Mouse (Mus musculus): ENCODE results near the gene Coa7. TPM values are rescaled to one million over a fixed set of nuclear protein-coding genes. Genes with fewer than 3 reads are reported as not detected.

Coa7 gene
- polyA plus RNA-seq, 1 experiment: 18.8 TPM

GRCm38 (mm10) chr4:108387106-108387505 is 59.2 kb downstream of the Coa7 start:
- DNase-seq (ENCODE audit: low read depth): peak; percentile 38

GRCm38 (mm10) chr4:108387681-108388253 is 59.8 kb downstream of the Coa7 start:
- TF ChIP-seq CTCF (IDR thresholded peaks at IDR 0.05; ENCODE audit: borderline replicate concordance, extremely low read depth, insufficient read depth, insufficient read length) (0 out of 2 replicates have a peak, but pooled peaks have one; percentile 7), POLR2A (IDR thresholded peaks at IDR 0.05; ENCODE audit: borderline replicate concordance, extremely low read depth, insufficient read depth, insufficient read length, poor library complexity, severe bottlenecking) (peak; percentile 33; the same call in 1 of the 2 replicates)

More at GRCm38 (mm10) chr4:108387106-108387505, 59.2 kb downstream of the Coa7 start:
- no peak for TF ChIP-seq POLR2A (IDR thresholded peaks at IDR 0.05; ENCODE audit: borderline replicate concordance, extremely low read depth, insufficient read depth, insufficient read length, poor library complexity, severe bottlenecking)
- TF ChIP-seq CTCF (IDR thresholded peaks at IDR 0.05; ENCODE audit: borderline replicate concordance, extremely low read depth, insufficient read depth, insufficient read length): no peak

GRCm38 (mm10) chr4:108388741-108389140 is 60.8 kb downstream of the Coa7 start:
- peak; percentile 53 for DNase-seq (ENCODE audit: low read depth)
- TF ChIP-seq CTCF (IDR thresholded peaks at IDR 0.05; ENCODE audit: borderline replicate concordance, extremely low read depth, insufficient read depth, insufficient read length) (no peak), POLR2A (IDR thresholded peaks at IDR 0.05; ENCODE audit: borderline replicate concordance, extremely low read depth, insufficient read depth, insufficient read length, poor library complexity, severe bottlenecking) (no peak)

More at GRCm38 (mm10) chr4:108387681-108388253, 59.8 kb downstream of the Coa7 start:
- DNase-seq (ENCODE audit: low read depth): peak; percentile 91

GRCm38 (mm10) chr4:108391124-108391523 is 63.2 kb downstream of the Coa7 start:
- DNase-seq (ENCODE audit: low read depth): no peak
- TF ChIP-seq CTCF (IDR thresholded peaks at IDR 0.05; ENCODE audit: borderline replicate concordance, extremely low read depth, insufficient read depth, insufficient read length) (no peak), POLR2A (IDR thresholded peaks at IDR 0.05; ENCODE audit: borderline replicate concordance, extremely low read depth, insufficient read depth, insufficient read length, poor library complexity, severe bottlenecking) (no peak)

Other genes starting within 250 kb of the Coa7 start
- gene Podn, start 231.7 kb upstream of the Coa7 start, polyA plus RNA-seq (2012; rRNA removed): 2.2 and 2.8 TPM in 2 replicates
- 115 and 124 TPM in 2 replicates for gene Scp2, start 183.1 kb upstream of the Coa7 start, polyA plus RNA-seq (2012; rRNA removed)
- gene Echdc2, start 162.7 kb upstream of the Coa7 start, polyA plus RNA-seq (2012; rRNA removed): 15.1 and 33.0 TPM in 2 replicates
- 0.03 and 0.13 TPM in 2 replicates for gene Zyg11a, start 110.1 kb upstream of the Coa7 start, polyA plus RNA-seq (2012; rRNA removed)
- gene Zyg11b, start 27.0 kb upstream of the Coa7 start, polyA plus RNA-seq (2012; rRNA removed): 41.2 and 58.5 TPM in 2 replicates
- gene Shisal2a, start 55.2 kb downstream of the Coa7 start, polyA plus RNA-seq (2012; rRNA removed): 4.7 and 6.1 TPM in 2 replicates
- 24.7 and 27.2 TPM in 2 replicates for gene Gpx7, start 78.8 kb downstream of the Coa7 start, polyA plus RNA-seq (2012; rRNA removed)
- gene Tut4, start 131.3 kb downstream of the Coa7 start, polyA plus RNA-seq (2012; rRNA removed): 158 and 180 TPM in 2 replicates

All from brain, embryonic 14.5 days (tissue).